Mouse (Mus musculus) cerebellum, adult 2 months (tissue): ENCODE measurements around the gene Gm20547.

Experiments used
- CTCF ChIP-seq: fragments of 200-500 bp; IDR thresholded peaks from 2 replicates; pipeline ENCODE4 v1.5.1; 2011; ENCODE audit warnings: low read depth, mild to moderate bottlenecking, control low read depth, low read length, moderate library complexity, borderline replicate concordance; ENCODE audit not compliant: insufficient read depth
- POLR2A ChIP-seq: fragments of 200-500 bp; IDR thresholded peaks from 2 replicates; pipeline ENCODE4 v1.6.1; 2011; ENCODE audit warnings: low read length, control low read depth, borderline replicate concordance; ENCODE audit not compliant: insufficient read depth

DNA sequence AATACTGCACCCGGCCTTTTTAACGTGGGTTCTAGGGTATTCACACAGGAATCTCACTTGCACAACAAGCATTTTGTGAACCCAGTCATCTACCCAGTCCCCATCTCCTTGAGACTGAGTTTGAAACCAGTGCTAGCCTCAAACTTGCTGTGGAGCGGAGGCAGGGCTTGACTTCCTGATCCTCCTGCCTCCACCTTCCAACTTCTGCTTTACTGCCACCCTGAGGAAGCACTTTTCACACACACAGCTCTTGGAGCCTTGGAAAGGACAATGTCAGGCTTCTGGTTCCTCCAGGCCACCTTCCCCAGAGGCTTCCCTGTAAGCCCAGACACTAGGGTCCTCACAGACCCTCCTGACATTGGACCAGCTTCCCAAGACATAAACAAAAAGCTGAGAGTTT lies 1.5 kb upstream of the Gm20547 start:
- no peak for TF ChIP-seq CTCF
- TF ChIP-seq POLR2A: no peak
